Mouse (Mus musculus): ENCODE measurements around the gene Polr2g.

Polr2g gene

DNA sequence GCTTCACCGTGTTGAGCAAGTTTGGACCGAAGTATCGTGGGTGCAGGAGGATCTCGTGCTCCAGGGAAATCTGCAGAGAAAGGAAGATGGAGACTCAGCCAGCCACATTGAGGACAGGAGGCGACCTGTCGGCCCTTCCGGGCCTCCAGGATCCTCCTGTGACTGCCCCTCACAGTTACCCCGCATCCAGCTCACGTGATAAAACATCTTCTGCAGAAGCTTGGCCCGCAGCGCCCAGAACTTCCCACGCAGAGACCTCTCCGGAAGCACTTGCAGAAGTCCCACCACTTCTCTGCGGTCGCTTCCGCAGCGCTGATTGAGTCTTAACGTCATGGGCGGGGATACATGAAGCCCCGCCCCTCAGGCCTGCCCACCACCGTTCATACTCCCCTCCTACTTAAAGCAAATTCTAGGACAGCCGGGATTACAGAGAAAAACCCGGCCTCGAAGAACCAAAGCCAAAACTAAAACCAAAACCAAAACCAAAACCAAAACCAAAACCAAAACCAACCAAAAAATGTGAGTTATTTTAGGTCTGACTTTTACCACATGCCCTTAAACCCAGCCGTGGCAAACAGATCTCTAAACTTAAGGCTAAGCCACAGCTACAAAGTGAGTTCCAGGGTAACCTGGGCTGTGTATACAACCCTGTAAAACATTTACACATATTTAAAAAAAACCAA lies at the start of gene Polr2g:
Polr2g (minus strand) TSS at position 314 of the 683 bp plus-strand sequence.
- CTCF ChIA-PET = interaction anchor here (0.6 to 1.3 kb wide), 4 partner anchors 9 to 22 kb away, joined by 3 to 4 read pairs (median 3); partner anchors contain the start of gene Ttc9c

DNA sequence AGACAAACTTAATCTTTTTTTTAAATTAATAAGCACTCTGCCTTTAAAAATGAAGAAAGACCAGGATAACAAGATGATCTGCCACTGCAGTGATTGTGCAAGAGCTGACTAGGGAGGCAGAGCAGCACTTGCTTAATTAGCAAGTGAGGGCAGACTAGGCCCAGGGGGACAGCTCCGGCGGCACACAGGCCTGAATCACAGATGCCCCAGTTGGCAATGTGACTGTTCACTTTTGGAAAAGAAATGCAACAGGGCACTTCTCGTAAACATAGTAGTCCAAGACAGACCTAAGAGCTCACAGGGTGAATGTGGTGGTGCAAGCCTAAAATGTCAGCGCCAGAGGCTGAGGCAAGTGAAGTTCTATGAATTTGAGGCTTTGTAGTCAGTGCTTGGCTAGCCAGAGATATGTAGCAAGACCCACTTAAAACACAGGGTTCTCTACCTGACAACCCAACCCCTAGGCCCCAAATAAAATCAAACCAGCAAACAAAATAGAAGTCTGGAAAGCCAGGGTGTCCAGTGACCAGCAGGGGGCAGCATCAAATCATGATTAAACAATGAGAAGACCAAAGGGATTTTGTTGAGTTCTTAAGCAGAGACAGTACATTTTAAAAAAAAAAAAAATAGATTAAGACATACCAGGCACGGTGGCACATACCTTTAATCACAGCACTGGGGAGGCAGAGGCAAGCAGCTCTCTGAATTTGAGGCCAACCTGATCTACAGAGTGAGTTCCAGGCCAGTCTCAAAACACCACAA lies 46.2 kb upstream of the Polr2g start:
- CTCF ChIA-PET = interaction anchor here (0.5 to 0.6 kb wide), 3 partner anchors 66 to 118 kb away, joined by 3 to 5 read pairs (median 3); no protein-coding TSS in a partner anchor

DNA sequence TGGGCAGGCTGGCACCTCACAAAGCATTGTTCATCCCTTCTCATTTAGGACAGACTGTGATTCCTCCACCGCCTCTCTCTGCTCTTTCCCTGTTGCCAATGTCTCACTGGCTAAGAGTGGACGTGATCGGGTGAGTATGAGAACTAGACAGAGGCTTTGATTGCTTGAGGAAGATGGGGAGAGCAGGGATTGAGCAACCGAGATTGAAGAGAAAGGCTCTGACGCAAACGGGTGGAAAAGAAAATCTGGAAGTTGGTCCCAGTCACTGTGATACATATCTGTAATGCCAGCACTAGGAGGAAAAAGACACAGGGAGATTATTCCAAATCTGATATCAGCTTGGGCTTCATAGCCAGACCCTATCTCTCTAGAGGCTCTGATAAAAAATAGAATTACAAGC lies 44.6 kb upstream of the Polr2g start:
- CTCF ChIA-PET = no interaction called here

DNA sequence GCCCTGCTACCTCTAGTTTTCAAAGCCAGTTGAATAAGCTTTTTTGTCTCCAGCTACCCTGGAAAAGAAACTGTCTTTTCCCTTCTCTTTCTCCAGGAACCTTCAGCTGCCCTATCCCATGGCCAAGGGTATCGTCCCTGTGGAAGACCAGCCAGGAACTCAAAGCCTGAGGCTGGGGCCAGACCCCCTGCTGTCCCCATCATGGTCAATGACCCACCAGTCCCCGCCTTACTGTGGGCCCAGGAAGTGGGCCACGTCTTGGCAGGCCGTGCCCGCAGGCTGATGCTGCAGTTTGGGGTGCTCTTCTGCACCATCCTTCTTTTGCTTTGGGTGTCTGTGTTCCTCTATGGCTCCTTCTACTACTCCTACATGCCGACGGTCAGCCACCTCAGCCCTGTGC lies 42.6 kb upstream of the Polr2g start:
- CTCF ChIA-PET = interaction anchor here (0.5 kb wide), 1 partner anchor 155 kb away, joined by 4 read pairs; no protein-coding TSS in a partner anchor

DNA sequence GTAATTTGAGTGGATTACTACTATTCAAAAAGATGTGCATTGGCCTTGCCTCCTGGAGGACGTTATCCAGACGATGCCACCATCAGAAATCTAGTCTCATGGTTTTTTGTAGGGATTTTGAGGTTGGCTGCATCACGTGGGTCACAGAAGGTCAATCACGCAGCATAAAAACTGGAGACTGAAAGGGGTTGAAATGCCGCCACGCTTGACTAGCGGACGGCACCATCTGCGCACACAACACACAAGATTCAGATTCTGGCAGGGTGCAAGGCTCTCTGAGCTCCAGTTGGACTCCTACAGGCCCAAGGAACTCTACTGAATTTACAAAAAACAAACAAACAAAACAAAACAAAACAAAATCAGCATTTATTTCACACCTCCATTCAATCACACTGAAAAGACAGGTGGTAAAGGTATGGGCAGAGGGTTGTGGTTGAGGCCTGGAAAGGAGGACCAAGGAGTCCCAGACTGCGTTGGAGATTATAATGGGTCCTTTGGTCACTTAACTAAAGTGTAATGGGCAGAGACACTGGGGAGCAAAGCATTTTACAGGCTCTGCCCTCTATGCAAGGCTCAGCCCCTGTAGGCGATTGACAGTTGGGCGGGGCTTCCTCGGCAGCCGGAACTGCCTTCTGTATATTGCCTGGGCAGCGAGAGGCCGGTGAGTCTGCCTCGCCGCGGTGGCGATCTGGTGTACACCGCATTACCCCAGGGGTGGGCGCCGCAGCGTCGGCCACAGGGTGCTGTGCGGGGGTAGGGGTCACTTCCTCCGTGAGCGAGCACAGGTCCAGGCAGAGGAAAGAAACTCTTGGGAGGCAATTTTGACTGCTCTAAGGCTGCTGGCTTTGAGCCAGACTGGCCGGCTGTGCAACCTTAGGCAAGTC lies 41.8 kb upstream of the Polr2g start:
- CTCF ChIA-PET = interaction anchor here (0.5 to 0.6 kb wide), 3 partner anchors 47 to 214 kb away, joined by 4 to 9 read pairs (median 4); no protein-coding TSS in a partner anchor

DNA sequence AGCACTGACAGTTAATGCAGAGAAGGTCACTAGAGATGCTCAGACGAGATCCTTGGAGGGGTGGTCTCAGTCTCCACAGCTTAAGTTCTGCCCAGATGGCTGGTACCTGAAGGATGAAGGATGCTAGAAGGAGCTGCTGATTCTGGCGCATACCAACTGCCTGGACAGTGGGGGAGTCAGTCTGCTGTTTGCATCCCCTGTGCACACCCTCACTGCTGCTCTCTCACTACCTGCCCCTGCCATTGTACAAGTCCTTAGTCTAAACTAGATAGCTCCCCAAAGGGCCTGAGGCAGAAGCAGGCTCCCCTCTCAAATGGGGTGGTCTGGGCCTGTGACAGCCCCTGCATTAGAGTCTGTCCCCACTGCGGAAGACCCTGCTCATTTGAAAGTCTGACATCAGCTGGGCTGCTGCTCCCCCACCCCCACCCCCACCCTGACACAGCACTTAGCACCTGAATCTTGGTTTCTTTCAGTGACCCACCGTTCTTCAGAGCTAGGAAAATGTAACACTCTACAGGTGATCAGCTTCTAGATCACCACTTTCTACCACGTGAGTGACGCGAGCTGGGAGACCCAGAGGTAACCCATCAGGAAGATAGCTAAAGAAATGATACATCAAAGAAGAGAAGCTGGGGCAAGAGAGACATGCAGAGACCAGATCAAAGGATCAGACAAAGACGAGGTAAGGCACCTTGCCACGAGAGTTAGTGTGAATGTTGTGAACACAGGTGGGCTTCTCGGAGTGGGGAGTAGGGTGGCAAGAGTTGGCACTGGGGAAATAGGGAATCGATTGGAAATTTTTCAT lies 40.9 kb upstream of the Polr2g start, which contains the start of gene Gng3:
Gng3 (minus strand) TSS at position 92 of the 805 bp plus-strand sequence.
- CTCF ChIA-PET = interaction anchor here (0.5 to 1.0 kb wide), 6 partner anchors 21 to 215 kb away, joined by 3 to 9 read pairs (median 5); partner anchors contain the start of gene Ubxn1

DNA sequence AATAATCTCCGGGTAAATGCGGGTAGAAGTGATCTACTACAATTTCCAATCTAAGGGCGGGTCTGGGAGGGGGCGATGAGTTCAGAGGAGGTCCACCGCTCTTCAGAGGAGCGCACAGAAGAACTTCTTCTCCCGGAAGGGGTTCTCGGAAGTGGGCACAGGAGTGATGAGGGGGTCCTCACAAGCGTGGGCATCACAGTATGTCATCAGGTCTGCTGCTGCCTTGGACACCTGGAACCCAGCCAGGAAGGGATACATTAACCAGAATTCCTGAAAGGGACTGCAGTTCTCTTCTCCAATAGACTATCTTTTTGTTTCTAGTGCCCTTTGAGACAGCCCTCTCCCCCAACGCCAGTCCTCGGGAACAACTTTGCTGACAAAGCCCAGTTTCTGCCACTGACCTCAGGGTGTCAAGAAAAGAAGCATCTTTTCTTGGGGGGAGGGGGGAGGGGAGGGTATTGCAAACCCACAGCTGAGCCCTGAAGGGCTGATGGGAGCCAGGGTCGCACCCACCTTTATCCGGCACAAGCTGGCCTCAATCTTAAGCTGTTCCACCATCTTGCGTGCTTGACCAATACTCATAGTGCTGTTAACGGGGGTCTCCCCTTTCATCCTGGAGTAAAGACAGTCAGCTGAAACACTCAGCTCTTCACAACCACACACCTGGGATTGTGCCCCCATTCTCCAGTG lies 39.8 kb upstream of the Polr2g start:
- CTCF ChIA-PET = interaction anchor here (0.7 to 0.8 kb wide), 2 partner anchors 33 to 89 kb away, joined by 3 to 8 read pairs; partner anchors contain the start of gene Ubxn1

DNA sequence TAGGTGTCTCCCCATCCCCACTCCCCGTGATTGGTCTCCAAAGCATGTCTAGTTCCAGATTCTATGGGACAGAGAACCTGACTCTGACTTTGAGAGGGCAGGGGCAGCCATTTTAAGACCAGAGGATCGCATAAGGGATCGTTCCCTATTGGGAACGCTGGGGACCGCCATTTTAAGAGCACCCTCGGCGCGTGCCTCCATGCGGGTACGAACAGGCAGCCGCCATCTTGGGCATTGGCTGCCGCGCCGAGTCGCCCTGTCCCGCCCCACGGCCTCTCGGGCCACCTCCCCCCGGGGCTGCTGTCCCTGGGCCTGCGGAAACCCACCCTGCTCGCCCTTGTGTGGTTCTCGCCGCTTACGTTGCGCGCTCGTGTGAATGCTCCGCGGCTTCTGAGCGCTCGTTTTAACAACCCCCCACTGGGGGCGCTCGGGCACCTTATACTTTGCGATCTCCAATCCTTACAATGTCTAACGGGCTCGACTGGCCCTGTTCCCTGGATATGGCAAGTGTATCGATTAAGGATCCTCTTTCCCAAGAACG lies 38.9 kb upstream of the Polr2g start, which contains the start of gene Bscl2:
Bscl2 (plus strand) TSS at position 217 of the 541 bp plus-strand sequence.
- CTCF ChIA-PET = no interaction called here

DNA sequence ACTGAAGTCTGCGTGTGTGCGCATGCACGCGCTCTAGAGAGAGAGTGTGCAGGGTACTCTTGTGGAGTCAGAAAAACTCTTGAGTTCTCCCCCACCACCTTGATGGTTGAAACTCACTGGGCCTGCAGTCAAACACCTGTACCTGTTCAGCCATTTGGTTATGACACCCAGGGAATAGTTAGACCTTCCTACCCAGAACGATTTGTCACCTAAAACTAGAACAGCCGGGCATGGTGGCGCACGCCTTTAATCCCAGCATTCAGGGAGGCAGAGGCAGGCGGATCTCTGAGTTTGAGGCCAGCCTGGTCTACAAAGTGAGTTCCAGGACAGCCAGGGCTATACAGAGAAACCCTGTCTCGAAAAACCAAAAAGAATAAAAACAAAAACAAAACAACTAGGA lies 38.0 kb upstream of the Polr2g start:
- CTCF ChIA-PET = interaction anchor here (0.6 kb wide), 1 partner anchor 118 kb away, joined by 9 read pairs; no protein-coding TSS in a partner anchor

DNA sequence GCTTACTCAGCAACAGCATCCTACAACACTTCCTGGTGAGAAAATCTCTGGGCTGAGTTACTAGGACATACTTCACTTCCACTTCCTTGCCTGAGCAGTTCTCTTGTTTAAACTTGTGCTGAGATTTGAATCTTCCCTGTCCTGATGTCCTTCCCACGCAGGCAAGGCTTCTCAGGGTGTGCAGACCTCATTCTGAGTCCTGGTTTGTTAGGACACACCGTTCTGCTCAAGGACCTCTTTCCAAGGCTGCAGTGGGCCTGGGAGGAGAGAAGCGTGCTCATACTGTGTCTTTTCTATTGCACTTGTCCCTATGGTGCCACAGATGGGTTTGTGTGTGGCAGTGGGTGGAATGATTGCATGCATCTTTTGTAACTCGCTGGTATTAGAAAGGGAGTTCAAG lies 34.6 kb upstream of the Polr2g start:
- CTCF ChIA-PET = no interaction called here

DNA sequence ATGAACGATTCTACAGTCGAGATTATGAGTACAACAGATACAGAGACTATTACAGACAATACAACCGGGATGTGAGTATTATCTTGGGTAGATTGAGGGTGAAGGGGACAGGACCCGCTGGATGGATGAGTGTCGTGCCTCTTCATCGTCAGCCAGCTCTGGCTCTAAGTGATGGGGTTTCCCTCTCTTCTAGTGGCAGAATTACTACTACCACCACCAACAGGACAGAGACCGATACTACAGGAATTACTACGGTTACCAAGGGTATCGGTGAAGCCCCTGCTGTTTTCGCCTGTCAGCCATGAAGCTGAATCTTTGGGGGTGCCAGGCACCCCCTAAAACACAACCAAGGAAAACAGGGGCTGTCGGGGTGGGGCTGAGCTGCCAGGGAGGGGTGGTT lies 32.9 kb upstream of the Polr2g start:
- CTCF ChIA-PET = interaction anchor here (0.5 to 1.2 kb wide), 3 partner anchors 28 to 123 kb away, joined by 3 to 8 read pairs (median 3); no protein-coding TSS in a partner anchor

DNA sequence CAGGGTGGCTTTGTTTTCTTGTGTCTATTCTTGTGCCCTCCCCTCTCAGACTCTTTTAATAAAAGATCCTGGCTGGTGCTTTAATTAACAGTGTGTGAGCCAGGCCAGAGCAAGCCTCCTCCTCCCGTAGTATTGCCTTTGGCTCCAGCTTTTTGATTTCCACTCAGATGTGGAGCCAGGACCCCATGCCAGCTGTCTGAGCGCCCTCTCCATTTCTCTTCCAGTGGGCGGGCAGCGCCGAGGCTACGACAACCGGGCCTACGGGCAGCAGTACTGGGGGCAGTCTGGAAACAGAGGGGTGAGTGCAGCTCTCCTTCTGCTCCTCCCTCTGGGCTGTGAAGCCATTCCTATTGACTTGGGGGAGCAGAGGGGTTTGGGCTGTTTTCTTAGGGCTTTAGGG lies 32.3 kb upstream of the Polr2g start:
- CTCF ChIA-PET = interaction anchor here (0.5 to 1.2 kb wide), 2 partner anchors 28 to 40 kb away, joined by 3 read pairs; no protein-coding TSS in a partner anchor

DNA sequence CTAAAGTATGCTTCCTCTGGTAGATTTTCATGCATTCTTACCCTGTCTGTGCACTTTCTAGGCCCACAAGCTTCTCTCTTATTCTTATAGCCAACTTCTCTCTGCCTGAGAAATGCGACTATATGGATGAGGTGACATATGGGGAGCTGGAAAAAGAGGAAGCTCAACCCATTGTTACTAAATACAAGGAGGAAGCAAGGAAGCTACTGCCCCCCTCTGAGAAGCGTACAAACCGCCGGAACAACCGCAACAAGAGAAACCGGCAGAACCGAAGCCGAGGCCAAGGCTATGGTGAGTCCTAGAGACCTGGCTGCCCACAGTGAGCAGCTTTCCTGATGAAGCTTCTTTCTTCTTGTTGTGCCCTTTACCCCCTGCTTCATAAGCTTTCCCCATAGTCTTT lies 31.3 kb upstream of the Polr2g start, which contains the start of gene AC129217.1:
AC129217.1 (plus strand) TSS at position 114 of the 400 bp plus-strand sequence.
- CTCF ChIA-PET = interaction anchor here (0.8 kb wide), 1 partner anchor 9 kb away, joined by 4 read pairs; no protein-coding TSS in a partner anchor

DNA sequence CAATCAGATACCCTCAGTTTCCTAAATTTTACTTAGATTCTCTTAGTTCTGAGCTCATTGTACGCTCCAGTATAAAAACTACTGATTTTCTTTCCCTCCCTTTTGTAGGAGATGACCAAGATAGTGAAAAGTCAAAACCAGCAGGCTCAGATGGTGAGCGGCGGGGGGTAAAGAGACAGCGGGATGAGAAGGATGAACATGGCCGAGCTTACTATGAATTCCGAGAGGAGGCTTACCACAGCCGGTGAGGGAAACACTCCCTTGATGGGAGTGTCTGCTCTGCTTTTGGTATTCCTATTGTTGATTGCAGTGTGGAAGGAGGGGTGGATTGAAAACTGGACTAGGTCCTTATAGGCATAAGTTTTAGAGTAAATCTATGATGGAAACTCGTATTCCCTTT lies 24.3 kb upstream of the Polr2g start:
- CTCF ChIA-PET = interaction anchor here (0.6 kb wide), 1 partner anchor 71 kb away, joined by 24 read pairs; no protein-coding TSS in a partner anchor

DNA sequence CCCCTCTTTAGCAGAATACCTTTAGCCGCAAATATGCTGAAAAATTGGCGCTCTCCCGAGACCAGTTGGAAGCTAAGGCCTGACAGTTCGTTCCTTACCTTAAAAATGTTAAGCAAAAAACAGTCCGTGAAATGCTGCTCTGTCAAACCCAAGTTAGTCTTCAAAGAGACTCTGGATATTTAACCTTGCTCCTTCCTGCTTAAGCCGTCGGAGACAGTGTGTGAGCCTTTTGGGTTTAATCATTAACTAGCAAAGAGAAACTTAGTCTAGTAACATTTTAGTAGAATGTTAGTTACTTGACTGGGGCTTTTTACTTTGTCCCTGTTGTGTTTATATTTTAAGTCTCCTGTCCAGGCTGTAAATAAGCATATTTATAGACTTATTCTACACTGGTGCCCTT lies 22.8 kb upstream of the Polr2g start:
- CTCF ChIA-PET = interaction anchor here (0.6 to 2.1 kb wide), 6 partner anchors 8 to 41 kb away, joined by 3 to 11 read pairs (median 4); partner anchors contain the start of gene AC129217.1

DNA sequence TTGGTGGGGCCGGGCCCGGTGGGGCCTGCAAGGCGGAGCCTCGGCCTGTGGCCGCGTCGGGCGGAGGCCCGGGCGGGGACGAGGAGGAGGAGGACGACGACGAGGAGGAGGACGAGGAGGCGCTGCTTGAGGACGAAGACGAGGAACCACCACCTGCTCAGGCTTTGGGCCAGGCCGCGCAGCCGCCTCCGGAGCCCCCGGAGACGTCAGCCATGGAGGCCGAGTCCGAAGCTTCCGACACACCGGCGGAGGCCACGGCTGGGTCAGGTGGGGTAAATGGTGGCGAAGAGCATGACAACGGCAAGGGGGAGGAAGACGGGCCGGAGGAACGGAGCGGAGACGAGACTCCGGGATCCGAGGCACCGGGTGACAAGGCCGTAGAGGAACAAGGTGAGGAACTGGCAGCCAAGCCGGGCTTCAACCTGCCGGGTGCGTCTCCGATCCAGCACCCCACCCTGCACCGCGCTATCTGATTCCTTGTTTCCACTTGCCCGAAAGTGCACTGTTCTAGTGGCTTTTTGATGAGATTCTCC lies 22.1 kb upstream of the Polr2g start:
- CTCF ChIA-PET = interaction anchor here (0.9 to 2.1 kb wide), 5 partner anchors 9 to 28 kb away, joined by 3 to 11 read pairs (median 4); partner anchors contain the start of gene AC129217.1

DNA sequence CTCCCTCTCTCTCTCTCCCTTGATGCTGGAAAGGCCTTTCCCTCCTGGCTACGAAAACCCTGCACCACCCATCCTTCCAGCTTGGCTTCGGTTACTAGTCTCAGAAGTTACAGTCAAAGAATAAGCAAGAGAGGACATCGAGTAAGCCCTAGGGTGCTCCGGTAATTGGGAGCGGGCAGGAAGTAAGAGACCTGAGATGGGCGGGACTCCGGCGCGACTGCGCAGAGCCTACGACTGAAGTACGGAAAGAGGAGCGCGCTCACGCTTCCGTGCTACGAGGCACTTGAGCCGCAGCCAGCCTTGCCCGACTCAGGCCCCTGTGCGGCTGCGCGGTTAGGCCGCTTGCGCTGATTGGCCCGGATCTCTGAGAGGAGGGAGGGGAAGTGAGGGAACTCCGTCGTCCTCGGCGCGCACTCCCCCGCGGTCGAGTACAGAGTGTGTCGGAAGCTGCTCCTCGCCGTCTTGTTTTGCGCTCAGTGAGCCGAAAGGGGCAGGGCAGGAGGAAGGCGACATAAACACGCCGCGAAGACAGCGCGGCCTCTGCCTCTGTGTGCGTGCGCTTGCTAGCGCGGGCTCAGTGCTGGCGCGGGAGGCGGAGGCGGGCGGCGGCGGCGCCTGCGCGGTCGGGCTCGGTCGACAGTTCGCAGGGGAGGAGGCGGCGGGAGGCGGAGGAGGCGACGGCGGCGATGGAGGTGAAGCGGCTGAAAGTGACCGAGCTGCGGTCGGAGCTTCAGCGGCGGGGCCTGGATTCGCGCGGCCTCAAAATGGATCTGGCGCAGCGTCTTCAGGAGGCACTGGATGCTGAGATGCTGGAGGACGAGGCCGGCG lies 21.4 kb upstream of the Polr2g start, which contains the start of gene Hnrnpul2:
Hnrnpul2 (plus strand) TSS at position 415 of the 828 bp plus-strand sequence.
- CTCF ChIA-PET = interaction anchor here (1.3 to 2.1 kb wide), 3 partner anchors 13 to 27 kb away, joined by 3 to 11 read pairs (median 3); partner anchors contain the start of gene Polr2g
